Mouse (Mus musculus): ENCODE data around the gene Lrfn4. TPM values are rescaled to one million over a fixed set of nuclear protein-coding genes. Genes with fewer than 3 reads are reported as not detected.

The Lrfn4 gene
- polyA plus RNA-seq, 1 experiment: 0.50 TPM

- no peak for TF ChIP-seq CTCF (IDR thresholded peaks at IDR 0.05; ENCODE audit: low read depth, low read length)
- no peak for TF ChIP-seq POLR2A (IDR thresholded peaks at IDR 0.05; ENCODE audit: borderline replicate concordance, low read depth, low read length)
- no peak overlapping the region for H3K27ac ChIP-seq (ENCODE audit: insufficient read depth, low read depth, low read length)
- peak overlapping the region; percentile 98 for H3K4me3 ChIP-seq (ENCODE audit: insufficient read depth, low read length)
- H3K4me1 ChIP-seq (ENCODE audit: control insufficient read depth, insufficient read depth, low read length): peaks cover 5% of the 10 kb centered on the region
These were observed 9.1 kb upstream of the Lrfn4 start for GRCm38 (mm10) chr19:4624406-4625178.

GRCm38 (mm10) chr19:4624006-4624405 lies 8.5 kb upstream of the Lrfn4 start:
- TF ChIP-seq CTCF (IDR thresholded peaks at IDR 0.05; ENCODE audit: low read depth, low read length) (no peak), POLR2A (IDR thresholded peaks at IDR 0.05; ENCODE audit: borderline replicate concordance, low read depth, low read length) (no peak)
- H3K27ac ChIP-seq (ENCODE audit: insufficient read depth, low read depth, low read length): no peak overlapping the region
- peaks cover 5% of the 10 kb centered on the region for H3K4me1 ChIP-seq (ENCODE audit: control insufficient read depth, insufficient read depth, low read length)
- no peak overlapping the region for H3K4me3 ChIP-seq (ENCODE audit: insufficient read depth, low read length)

GRCm38 (mm10) chr19:4623419-4623818 lies 8.0 kb upstream of the Lrfn4 start:
- H3K27ac ChIP-seq (ENCODE audit: insufficient read depth, low read depth, low read length): no peak overlapping the region
- no peak overlapping the region for H3K4me3 ChIP-seq (ENCODE audit: insufficient read depth, low read length)
- no peak for TF ChIP-seq POLR2A (IDR thresholded peaks at IDR 0.05; ENCODE audit: borderline replicate concordance, low read depth, low read length)
- no peak for TF ChIP-seq CTCF (IDR thresholded peaks at IDR 0.05; ENCODE audit: low read depth, low read length)
- peaks cover 5% of the 10 kb centered on the region for H3K4me1 ChIP-seq (ENCODE audit: control insufficient read depth, insufficient read depth, low read length)

- no peak for TF ChIP-seq CTCF (IDR thresholded peaks at IDR 0.05; ENCODE audit: low read depth, low read length)
- no peak for TF ChIP-seq POLR2A (IDR thresholded peaks at IDR 0.05; ENCODE audit: borderline replicate concordance, low read depth, low read length)
- Histone ChIP-seq H3K4me1 (ENCODE audit: control insufficient read depth, insufficient read depth, low read length) (peaks cover 5% of the 10 kb centered on the region), H3K4me3 (ENCODE audit: insufficient read depth, low read length) (no peak overlapping the region), H3K27ac (ENCODE audit: insufficient read depth, low read depth, low read length) (no peak overlapping the region)
These were observed 7.3 kb upstream of the Lrfn4 start for GRCm38 (mm10) chr19:4622780-4623179.

GRCm38 (mm10) chr19:4620721-4621120 lies 5.3 kb upstream of the Lrfn4 start:
- H3K4me1 ChIP-seq (ENCODE audit: control insufficient read depth, insufficient read depth, low read length): no peaks in the 10 kb centered on the region
- no peak overlapping the region for H3K4me3 ChIP-seq (ENCODE audit: insufficient read depth, low read length)
- TF ChIP-seq POLR2A (IDR thresholded peaks at IDR 0.05; ENCODE audit: borderline replicate concordance, low read depth, low read length) (no peak), CTCF (IDR thresholded peaks at IDR 0.05; ENCODE audit: low read depth, low read length) (no peak)

GRCm38 (mm10) chr19:4619461-4619860 lies 4.0 kb upstream of the Lrfn4 start:
- Histone ChIP-seq H3K4me1 (ENCODE audit: control insufficient read depth, insufficient read depth, low read length) (no peaks in the 10 kb centered on the region), H3K27ac (ENCODE audit: insufficient read depth, low read depth, low read length) (no peak overlapping the region), H3K4me3 (ENCODE audit: insufficient read depth, low read length) (no peak overlapping the region)
- TF ChIP-seq POLR2A (IDR thresholded peaks at IDR 0.05; ENCODE audit: borderline replicate concordance, low read depth, low read length): no peak
- no peak for TF ChIP-seq CTCF (IDR thresholded peaks at IDR 0.05; ENCODE audit: low read depth, low read length)

More at GRCm38 (mm10) chr19:4620721-4621120, 5.3 kb upstream of the Lrfn4 start:
- H3K27ac ChIP-seq (ENCODE audit: insufficient read depth, low read depth, low read length): no peak overlapping the region

- TF ChIP-seq POLR2A (IDR thresholded peaks at IDR 0.05; ENCODE audit: borderline replicate concordance, low read depth, low read length): no peak
- Histone ChIP-seq H3K27ac (ENCODE audit: insufficient read depth, low read depth, low read length) (no peak overlapping the region), H3K4me1 (ENCODE audit: control insufficient read depth, insufficient read depth, low read length) (no peaks in the 10 kb centered on the region), H3K4me3 (ENCODE audit: insufficient read depth, low read length) (no peak overlapping the region)
These were observed 2.7 kb upstream of the Lrfn4 start for GRCm38 (mm10) chr19:4618183-4618582.

GRCm38 (mm10) chr19:4616546-4616945 lies 1.1 kb upstream of the Lrfn4 start:
- Histone ChIP-seq H3K4me3 (ENCODE audit: insufficient read depth, low read length) (no peak overlapping the region), H3K27ac (ENCODE audit: insufficient read depth, low read depth, low read length) (no peak overlapping the region), H3K4me1 (ENCODE audit: control insufficient read depth, insufficient read depth, low read length) (no peaks in the 10 kb centered on the region)
- TF ChIP-seq CTCF (IDR thresholded peaks at IDR 0.05; ENCODE audit: low read depth, low read length) (no peak), POLR2A (IDR thresholded peaks at IDR 0.05; ENCODE audit: borderline replicate concordance, low read depth, low read length) (no peak)

GRCm38 (mm10) chr19:4614305-4615150 lies 939 bp downstream of the Lrfn4 start:
- H3K4me3 ChIP-seq (ENCODE audit: insufficient read depth, low read length): peak overlapping the region; percentile 88
- TF ChIP-seq CTCF (IDR thresholded peaks at IDR 0.05; ENCODE audit: low read depth, low read length): no peak
- no peak for TF ChIP-seq POLR2A (IDR thresholded peaks at IDR 0.05; ENCODE audit: borderline replicate concordance, low read depth, low read length)
- H3K4me1 ChIP-seq (ENCODE audit: control insufficient read depth, insufficient read depth, low read length): no peaks in the 10 kb centered on the region
- H3K27ac ChIP-seq (ENCODE audit: insufficient read depth, low read depth, low read length): 0 out of 2 replicates have a peak overlapping the region, but pooled peaks have one; percentile 24
